Mouse (Mus musculus) heart, adult 11 months (tissue): ENCODE results near the gene Sh3bp2.

Source experiments
- DNase-seq: peaks from one replicate; pipeline ENCODE4 v3.0.0; 2022

Gene Sh3bp2

DNA sequence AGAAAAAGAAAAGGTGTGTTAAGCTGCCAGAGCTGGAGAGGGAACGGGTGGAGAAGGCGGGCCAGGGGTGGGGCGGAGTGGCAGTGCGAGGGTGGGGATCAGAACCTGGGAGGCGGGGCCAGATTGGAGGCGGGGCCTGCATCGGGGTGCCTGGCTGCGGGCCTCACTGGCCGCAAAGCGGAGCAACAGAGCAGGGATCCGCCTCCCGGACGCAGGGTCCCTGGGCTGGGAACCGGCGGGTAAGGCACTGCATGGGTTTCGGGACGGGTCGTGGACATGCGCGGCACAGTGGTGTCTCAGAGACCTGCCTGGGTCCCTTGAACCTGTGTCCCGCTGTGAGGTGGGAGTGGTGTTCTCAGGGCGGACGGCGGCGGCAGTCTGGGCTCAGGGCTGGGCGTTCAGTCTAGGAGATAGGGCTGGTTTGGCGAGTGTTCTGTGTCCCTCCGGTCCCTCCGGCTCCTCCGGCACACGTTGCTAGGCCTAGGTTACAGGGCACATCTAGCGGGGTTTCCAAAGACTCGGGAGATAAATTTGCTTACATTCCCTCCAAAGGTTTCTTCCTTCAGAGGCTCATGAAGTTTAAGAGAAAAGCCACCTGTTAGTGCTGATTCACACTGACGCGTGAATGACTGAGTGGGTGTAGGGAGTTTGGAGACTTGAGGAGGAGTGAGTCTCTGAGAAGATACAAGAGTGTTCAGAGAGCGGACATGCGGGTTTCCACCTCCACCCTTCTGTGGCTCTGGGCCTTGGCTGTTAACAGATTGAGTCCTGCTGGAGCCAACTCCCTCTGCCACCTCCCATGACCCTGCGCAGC is at the start of gene Sh3bp2:
Gene Sh3bp2, plus strand, starts transcription at position 176 of the 814 bp plus-strand sequence.
- peak; percentile 100 for DNase-seq

DNA sequence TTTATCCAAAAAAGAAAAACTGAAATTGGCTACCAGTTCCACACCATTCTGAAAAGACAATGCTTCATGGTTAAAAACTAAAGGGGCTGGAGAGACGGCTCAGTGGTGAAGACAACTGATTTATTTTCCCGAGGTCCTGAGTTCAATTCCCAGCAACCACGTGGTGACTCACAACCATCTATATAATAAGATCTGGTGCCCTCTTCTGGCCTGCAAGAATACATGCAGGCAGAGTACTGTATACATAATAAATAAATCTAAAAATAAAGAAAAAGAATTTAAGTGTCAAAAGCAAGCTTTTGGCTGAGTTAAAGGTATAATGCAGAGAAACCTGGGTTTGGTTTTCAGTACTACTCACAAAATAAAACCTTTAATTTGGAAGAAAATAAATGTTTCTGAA is 44.7 kb upstream of the Sh3bp2 start:
- DNase-seq = peak; percentile 25

DNA sequence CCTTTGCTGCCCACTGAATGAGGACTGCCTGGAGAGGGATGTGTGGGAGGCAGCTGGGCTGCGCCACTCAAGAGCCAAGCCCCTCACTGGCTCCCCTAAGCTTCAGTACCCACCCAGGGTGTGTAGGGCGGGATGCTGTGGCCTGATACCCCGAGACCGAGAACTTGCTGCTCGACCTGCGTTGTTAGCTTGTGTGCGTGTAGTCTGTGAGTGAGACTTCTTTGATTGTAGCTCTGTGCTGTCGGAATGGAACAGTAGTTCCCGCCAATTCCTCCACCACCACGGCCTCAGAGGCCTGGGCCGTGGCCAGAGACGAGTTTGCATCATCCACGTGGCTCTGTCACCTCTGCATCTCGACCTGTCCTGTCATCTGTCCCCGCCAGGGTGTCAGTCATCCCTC is 39.9 kb upstream of the Sh3bp2 start:
- DNase-seq = peak; percentile 91

DNA sequence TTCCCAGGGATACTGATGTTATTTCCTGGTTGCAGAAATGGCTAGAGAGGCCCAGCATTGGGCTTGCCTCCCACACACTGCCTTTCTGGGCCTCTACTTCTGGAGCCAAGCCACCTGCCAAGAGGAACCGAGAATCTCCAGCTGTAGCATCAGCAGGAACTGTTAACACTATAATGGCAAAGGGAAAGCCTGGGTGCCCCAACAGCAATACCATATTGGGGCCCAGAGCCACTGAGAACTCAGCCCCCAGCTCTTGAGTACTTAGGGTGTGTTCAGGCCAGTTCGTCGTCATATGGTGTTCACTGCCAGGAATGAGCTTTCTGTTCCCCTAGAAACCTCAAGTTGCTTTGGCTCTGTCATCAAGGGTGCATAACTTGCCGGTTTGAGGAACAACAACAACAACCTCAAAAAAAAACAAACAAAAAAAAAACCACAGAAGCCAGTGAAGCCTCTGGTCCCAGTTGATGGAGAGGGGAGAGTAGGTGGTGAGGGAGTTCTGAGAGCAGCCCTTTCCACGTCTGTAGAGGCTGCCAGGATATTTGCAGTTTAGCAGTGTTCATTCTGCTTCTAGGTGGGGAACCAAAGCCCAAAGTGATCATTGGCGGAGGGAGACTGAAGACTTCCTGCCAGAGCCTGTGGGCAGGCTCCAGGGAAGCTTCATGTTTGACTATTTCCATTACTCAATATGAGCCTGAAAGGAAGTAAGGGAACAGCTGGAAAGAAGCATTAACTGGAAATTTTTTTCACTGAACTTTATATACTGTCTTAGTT is 38.1 kb upstream of the Sh3bp2 start:
- DNase-seq = peak; percentile 98

DNA sequence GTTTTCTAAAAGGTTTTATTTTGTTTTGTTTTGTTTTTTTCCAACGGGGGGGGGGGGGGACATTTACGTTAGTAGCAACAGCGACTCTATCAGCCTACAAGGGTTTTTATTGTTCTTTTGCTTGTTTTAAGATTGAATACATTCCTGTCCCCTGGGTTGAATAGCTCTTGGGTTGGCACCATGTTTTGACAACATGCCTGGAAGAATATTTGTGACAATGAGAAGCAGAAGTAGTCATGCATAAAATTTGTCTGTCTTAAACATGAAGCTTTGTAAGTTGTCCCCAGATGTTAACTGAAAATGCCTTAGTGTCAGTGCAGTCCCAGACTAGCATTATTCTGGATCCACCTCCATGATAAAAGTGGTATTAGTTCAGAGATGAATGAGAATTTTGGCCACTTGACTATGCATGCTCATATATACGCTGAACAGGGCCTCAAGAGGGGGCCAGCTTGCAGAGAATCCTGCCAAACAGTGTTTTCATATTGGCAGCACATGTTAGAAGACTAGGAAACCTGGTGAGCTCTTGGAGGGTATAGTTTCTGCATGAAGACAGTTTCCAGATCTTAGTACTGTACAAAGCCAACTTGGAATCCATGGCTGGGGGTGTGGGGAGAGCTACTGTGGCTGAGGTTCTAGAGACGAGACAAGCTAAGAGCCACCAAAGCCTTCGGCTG is 36.8 kb upstream of the Sh3bp2 start:
- DNase-seq = no peak

DNA sequence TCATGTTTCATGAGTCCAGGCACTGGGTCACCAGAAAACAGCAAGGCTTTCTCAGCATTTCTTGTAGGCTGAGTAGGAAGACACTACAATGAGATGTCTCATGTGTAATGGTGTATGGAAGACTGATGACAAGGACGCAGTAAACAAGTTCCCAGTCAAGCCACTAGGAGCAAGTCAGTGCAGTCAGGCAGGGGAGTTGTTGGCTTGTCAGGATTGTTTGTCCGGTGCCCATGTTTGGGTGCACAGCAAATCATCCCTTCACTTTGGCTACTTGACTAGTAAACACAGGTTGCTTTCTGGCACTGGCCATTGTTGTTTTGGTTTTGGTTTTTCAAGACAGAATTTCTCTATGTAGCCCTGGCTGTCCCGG is 36.2 kb upstream of the Sh3bp2 start:
- DNase-seq = peak; percentile 81

DNA sequence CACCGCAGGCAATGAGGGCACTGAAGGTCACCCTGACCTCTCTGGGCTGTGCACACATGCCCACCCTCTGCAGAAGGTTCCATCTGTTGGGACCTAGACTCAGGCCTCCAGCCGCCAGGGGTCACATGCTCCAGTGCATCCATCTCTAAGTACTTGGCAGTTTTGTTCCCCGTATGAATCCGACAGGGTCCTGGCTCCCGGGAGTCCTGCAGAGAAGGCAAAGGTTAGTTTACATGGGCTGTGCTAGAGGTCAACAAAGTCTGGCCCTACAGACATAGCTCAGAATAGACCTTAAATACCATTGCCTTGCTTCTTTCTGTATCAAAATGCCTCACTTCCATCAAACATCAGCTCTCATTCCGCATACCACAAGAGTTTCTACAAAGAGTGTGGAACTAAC is 28.9 kb upstream of the Sh3bp2 start:
- peak; percentile 82 for DNase-seq

DNA sequence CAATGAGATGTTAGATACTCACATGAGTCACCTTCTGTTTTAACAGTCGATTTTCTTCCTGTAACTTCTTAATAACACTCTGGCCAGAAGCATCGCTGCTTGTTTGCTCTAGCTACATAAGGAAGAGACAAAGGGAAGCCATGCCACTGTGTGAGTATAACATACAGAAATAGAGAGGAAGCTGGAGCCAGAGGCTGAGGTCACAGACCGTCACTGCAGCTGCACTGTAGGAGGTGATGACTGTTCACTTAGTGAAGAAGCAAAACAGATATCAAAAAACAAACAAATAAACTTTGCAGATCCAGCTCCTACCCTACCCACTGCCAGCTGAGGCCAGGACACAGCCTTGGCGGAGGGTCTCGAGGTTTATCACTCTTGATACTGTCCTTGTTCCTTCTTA is 24.8 kb upstream of the Sh3bp2 start:
- peak; percentile 73 for DNase-seq

DNA sequence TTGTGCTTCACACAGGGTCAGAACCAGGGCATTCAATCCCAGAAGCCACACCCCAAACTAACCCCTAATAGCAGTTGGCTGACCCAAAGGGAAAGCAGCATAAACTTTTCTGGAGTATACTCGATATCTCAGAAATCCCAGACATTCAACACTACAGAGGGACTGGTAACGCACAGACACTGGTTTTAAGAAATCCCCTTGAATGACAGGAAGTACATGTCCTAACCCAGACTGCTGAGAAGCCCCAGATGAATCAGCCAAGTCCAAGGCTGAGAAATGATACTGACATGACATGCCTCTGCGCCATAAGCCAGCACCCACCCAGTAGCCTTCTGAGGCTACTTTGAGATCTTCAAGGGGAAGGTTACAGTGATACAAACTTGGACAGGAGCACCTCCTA is 24.1 kb upstream of the Sh3bp2 start:
- peak; percentile 85 for DNase-seq

DNA sequence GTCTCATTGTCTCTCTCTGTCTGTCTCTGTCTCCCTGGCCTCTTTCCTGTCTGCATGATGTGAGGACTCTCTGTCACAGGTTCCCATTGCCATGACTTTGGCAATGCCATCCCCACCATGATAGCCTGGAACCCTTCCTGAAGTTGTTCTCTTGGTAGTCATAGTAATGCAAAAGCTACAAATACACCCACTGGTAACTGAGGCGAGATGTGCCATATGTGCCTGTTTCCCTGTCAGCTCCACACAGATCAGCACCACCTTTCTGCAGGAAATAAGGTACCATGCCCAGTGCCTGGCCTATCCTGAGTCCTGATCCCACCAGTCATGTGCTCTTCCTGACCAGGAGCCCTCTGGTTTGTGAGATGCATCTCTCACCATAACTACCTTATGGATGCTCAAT is 23.2 kb upstream of the Sh3bp2 start:
- DNase-seq = peak; percentile 83

DNA sequence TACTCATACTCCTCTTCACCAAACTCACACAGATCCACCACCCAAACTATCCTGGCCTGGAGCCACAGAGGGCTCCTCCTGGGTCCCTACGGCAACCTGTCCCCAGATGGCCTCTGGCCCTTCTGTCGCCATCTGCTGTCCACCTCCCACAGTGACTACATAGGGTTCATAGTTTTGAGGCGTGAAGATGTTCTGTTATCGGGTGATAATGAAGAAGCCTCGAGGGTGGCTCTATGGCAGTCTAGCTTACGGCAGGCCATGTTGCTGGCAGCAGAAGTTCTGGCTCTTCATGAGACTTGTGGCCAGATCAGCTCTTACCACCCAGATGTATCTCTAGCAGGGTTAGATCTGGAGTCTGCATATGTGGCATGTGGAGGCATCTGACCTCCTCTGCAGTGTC is 22.8 kb upstream of the Sh3bp2 start:
- DNase-seq = peak; percentile 78

DNA sequence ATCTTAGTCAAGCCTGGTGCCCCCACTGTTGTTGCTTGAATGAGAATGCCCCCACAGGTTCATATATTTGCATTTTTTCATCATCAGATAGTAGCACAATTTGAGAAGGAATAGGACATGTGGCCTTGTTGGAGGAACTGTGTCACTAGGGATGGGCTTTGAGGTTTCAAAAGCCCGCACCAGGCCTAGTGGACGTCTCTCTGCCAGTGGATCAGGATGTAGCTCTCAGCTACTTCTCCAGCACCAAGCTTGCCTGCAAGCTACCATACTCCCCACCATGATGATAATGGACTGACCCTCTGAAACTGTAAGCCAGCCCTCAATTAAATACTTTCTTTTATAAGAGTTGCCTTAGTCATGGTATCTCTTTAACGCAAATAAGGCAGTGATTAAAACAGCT is 13.2 kb upstream of the Sh3bp2 start:
- DNase-seq = peak; percentile 86

DNA sequence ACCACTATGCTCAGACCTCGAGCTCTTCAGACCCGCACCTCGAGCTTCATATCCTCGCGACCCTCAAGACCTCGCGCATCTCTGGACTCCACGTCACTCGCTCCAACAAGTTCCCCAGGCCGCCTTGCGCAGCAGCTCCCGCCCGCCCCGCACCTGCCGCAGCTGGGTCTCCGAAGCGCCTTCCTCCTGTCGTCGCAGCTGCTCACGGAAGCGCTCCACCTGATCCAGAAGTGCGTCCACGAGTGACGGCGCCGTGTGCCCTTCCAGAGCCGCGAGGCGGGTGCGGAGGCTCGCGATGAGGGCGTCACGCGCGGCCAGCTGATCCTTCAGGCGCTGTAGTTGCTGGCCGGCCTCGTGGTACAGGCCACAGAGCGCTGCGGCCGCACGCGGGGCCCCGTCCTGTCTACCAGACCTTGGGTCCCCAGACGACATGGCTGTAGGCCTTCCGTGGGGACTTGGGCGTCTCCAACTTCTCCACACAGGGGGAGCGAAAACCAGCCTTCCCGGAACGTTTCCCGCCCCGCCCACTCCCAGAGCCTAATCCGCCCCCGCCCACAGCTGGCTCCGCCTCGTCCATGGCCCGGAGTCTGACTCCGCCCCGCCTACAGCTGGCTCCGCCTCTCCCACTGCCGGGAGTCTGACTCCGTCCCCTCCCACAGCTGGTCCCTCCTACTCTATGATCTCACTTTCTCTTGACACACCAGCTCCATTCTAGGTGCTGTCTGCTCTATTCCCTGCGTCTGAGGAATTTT is 12.0 kb upstream of the Sh3bp2 start, which contains the start of gene Tnip2:
Gene Tnip2, minus strand, starts transcription at position 526 of the 752 bp plus-strand sequence.
- peak; percentile 100 for DNase-seq

DNA sequence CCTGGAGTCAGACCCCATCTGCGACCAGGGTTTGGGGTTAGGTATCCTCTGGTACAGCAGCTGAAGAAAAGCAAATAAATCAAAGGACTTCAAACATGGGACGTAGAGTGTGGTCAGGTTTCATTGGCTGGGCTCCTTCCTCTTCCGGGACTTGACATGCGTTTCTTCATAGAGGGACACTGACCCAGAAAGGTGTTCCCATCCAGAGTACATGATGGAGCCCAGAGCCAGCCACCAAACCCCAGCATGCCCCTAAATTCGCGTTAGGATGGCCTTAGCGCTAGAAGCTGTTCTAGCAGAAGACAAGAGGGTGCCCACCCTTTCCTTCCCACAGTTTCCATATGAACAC is 11.4 kb upstream of the Sh3bp2 start:
- no peak for DNase-seq

DNA sequence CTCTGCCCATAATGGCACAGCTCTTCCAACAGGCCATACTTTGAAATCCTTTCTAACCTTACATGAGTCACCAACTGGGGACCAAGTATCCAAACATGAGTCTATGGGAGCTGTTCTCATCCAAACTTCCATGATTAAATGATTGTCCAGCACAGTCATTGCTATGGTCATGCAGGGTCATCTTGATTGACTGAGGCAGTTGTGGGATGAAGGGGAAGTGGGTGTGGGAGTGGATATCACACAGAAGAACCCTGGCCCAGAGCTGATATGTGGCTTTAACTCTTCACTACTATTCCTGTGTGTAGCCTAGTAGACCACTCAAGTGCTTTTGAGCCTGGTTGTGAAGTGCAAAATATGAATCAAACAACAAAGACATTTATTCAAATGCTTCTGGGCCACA is 10.5 kb upstream of the Sh3bp2 start:
- DNase-seq = peak; percentile 72

DNA sequence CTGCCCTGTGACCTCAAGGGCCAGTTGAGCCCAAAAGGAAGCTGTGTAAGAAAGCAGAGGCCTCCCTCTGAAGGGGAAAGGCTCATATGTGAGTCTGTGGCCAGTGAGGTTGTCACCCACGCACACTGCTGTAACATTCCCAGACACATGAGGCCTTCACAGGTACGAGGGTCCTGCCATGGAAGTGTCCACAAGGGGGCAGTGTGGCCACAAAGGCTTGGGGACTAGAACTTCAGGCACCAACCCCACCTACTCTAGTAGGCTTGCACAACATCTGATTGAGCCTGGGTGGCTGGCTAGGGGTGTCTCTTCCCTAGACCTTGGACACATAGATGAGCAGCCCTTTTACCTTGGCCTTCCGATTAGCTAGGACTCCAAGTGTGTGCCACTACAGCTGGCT is 7.7 kb upstream of the Sh3bp2 start:
- DNase-seq = peak; percentile 97

DNA sequence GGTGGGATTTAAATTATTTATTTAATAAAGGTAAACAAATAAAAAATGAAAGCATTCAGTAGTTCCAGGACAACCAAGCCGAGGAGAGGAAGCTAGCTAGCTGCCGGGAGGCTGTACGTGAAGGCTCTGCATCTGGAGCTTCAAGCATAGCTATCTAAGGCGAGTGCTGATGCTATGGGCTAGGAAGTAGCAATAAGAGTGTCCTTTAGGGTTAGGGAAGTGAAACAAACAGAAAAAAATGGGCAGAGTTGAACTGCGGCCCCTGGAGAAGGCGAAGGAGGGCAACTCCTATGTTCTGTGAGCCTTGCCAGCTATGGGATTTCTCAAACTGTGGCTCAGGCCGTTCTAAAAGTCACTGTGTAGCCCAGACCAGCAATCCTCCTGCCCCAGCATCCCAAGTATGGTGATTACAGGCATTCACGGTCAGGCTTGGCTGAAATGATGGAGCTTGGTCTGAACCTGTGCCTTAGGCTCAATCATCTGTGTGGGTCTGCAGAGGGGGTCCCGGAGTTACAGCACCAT is 6.2 kb upstream of the Sh3bp2 start:
- DNase-seq = peak; percentile 94

DNA sequence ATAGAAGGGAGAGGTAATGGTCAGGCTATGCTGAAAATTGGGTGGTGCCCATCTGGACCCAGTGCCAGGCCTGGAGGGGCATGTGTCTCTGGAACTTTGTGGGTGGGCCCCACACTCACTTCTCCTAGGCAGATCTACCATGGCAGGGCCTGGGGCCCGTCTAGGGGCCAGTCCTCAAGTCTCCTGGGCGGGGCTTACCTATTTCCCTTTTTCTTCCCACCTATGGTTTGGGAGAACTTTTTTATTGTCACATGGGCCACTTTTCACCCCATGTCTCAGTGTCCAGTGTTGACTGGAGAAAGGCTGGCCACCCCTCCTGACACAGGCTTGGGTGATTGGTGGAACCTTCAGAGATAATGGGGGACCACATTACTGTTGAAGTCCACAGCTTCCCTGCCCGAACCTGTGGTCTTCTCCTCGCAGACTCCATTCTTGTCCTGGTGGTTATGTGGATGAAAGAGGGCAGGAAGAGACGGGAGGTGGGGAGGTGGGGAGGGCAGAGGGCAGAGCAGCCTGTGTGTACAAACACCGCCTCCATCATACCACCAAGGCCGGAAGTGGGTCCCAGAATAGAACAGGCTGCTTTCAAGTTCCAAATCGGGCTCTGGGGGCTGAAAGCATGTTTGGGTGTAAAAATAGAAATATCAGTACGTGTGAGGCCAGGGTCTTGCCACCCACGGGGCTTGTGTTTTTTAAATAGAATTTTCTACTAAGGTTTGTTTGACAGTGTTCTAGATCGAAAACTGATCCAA is 5.0 kb upstream of the Sh3bp2 start:
- DNase-seq = peak; percentile 95

DNA sequence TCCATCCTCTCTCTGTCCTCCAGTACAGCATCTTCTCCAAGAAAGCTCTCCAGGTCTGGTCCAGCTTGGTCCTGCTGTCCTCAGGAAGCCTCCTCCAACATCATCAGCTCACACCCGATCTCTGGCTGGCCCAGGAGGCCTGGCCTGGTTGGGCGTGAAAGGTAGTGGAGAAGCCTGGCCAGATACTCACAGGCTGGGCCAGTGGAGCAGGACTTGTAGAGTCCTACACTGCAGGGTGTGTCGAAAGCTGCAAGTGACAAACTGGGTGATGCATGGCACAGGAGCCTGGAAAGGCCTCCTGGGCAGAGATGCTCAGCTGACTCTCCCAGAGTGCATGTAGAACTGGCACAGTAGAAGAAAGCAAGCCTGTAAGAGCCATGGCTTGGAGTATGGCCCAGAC is 4.3 kb upstream of the Sh3bp2 start:
- DNase-seq = peak; percentile 87

DNA sequence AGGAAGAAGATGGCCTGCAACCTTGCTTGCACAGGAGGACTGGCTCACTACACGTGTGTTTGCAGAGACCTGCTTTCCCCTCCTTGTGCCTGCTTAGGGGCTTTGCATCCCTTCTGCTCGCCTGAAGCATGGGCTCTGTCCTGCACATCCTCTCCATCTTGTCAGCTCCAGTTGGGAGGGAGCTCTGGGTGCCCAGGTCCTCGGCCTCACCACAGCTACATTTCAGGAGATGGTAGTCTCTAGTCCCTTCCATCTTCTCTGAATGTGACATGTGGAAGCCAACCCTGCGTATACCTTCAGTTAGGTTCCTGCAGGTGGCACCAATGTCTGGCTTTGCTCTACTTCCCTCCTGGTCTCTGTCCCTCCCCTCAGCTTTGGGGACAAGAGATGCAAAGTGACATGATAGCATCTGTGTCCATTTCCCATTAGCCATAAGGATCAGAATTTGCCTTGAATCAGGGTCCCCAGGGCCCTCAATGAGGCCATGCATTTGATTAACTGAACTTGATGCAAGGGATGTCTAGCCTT is 1.6 kb upstream of the Sh3bp2 start:
- DNase-seq = peak; percentile 89

DNA sequence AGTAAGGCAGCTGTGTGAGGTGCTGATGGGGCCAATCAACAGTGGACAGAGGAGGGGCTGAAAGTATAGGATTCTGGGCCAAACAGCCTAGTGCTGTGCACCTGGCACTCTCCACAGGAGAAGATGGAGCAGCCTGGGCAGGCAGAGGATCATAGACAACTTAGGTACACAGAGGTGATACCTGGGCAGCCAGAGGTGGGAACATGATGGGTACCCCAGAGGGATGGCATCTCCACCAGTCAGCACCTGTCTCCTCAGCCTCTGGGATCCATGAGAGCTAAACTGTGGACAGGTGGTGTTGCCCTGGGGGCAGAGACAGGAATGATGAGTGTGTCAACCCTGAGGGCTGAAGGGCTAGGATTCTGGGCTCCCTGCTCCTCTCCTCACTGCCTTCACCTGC is 1.1 kb upstream of the Sh3bp2 start:
- DNase-seq = peak; percentile 92

DNA sequence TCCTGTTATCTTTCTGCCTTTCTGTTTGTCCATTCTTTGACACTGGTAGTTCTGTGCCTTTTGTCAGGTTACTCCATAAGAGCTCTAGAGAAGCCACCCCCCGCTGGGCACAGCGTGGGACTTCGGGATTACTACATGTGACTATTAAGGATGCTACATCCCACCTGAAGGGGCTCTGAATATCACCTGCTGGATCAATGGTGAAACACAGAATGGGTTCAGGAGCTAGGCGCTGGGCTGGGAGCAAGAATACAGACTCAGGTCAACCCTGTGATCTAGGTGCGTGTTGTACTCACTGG is 788 bp downstream of the Sh3bp2 start:
- DNase-seq = peak; percentile 91
